ENCODE assay signal across 10 mouse cellular contexts in genomic region chr4:25800284-25800616, GRCm38 (mm10). TPM values are rescaled to one million over a fixed set of nuclear protein-coding genes. Genes with fewer than 3 reads are reported as not detected.
DNase-seq lines count a peak whose midpoint lies in the region; ATAC-seq and TF ChIP-seq lines count a peak whose summit lies in the region.
"Had no signal": no experiment of that assay in that cellular context is flagged by ENCODE, and none has a peak within 500 bp of the region (broad histone marks: within the 10 kb centered on the region; RNA-seq: fewer than 3 reads in every experiment).

No protein-coding gene starts in this region.

- WGBS in forebrain, embryonic 15.5 days = under 1% methylated on average over 5 of the region's 5 CpGs
- WGBS in neural tube, embryonic 15.5 days = 1% methylated on average over 5 of the region's 5 CpGs

- H3K4me1 ChIP-seq in forebrain, embryonic 15.5 days = peaks cover 30% of the 10 kb centered on the region
- H3K4me1 ChIP-seq in neural tube, embryonic 15.5 days = peaks cover 3% of the 10 kb centered on the region; the same call in 1 of the 2 replicates

- H3K36me3 ChIP-seq in forebrain, embryonic 15.5 days = no peaks in the 10 kb centered on the region
- no peaks in the 10 kb centered on the region for H3K36me3 ChIP-seq in neural tube, embryonic 15.5 days

- ATAC-seq in forebrain, embryonic 15.5 days (replicated peaks) = no peak; the same call in 1 of the 2 replicates
- ATAC-seq in neural tube, embryonic 15.5 days (ENCODE audit: low FRiP score) = peak; percentile 65; the same call in 1 of the 2 replicates

- intact Hi-C loops in left cerebral cortex, adult 2 months (cut with DNase I) = loop anchor here (2.0 to 10.0 kb wide), 3 partner anchors 271 to 545 kb away; partner anchors contain the start of genes Manea and Ufl1
- intact Hi-C loops in left cerebral cortex, postnatal 36 days (cut with DNase I) = no loop called here

- no peaks in the 10 kb centered on the region for H3K9me3 ChIP-seq in forebrain, embryonic 15.5 days
- no peaks in the 10 kb centered on the region for H3K9me3 ChIP-seq in neural tube, embryonic 15.5 days (replicated peaks)

- H3K4me2 ChIP-seq in forebrain, embryonic 15.5 days (replicated peaks) = peak overlapping the region; percentile 75
- peak overlapping the region; percentile 67 for H3K4me2 ChIP-seq in neural tube, embryonic 15.5 days

- H3K27ac ChIP-seq in left cerebral cortex, adult 2 months = peak overlapping the region; percentile 99
- peak overlapping the region; percentile 84 for H3K27ac ChIP-seq in forebrain, embryonic 15.5 days (replicated peaks)
- peak overlapping the region; percentile 94 for H3K27ac ChIP-seq in neural tube, embryonic 15.5 days (replicated peaks)

- TF ChIP-seq CTCF in left cerebral cortex, adult 2 months (IDR thresholded peaks at IDR 0.05) = no peak

- no peak for DNase-seq in left cerebral cortex, adult 2 months (ENCODE audit: extremely low spot score in 1 of 2, low spot score in 2 of 2)
- no peak for DNase-seq in left cerebral cortex, postnatal 36 days (ENCODE audit: low spot score in 2 of 2)
- peak; percentile 70 for DNase-seq in kidney, postnatal 14 days
- no peak for DNase-seq in right cerebral cortex, postnatal 14 days
- no peak for DNase-seq in MN1 (ENCODE audit: low spot score)
- DNase-seq in urinary bladder, adult 18-20 months (ENCODE audit: low spot score in 2 of 2) = no peak

- H3K27me3 ChIP-seq in forebrain, embryonic 15.5 days = no peaks in the 10 kb centered on the region
- H3K27me3 ChIP-seq in neural tube, embryonic 15.5 days (replicated peaks) = no peaks in the 10 kb centered on the region

- peak overlapping the region; percentile 85 for H3K4me3 ChIP-seq in left cerebral cortex, adult 2 months
- H3K4me3 ChIP-seq in forebrain, embryonic 15.5 days = peak overlapping the region; percentile 63
- peak overlapping the region; percentile 71 for H3K4me3 ChIP-seq in neural tube, embryonic 15.5 days (replicated peaks)

- H3K9ac ChIP-seq in forebrain, embryonic 15.5 days (replicated peaks) = peak overlapping the region; percentile 73
- peak overlapping the region; percentile 91 for H3K9ac ChIP-seq in neural tube, embryonic 15.5 days (replicated peaks)

RNA-seq across cellular contexts. Expression of gene Fut9, which starts 0.2 kb away (rescaled TPM):
- total RNA-seq in left cerebral cortex, adult 2 months (2021) = 10 to 100 TPM; 74.0 to 87.0 TPM
- total RNA-seq in left cerebral cortex, postnatal 36 days (2021) = 10 to 100 TPM; 83.1 to 83.5 TPM
- polyA plus RNA-seq in forebrain, embryonic 15.5 days (2015; fragmentation: Nextera tagmentation; extraction: Ambion mirVana) = 14.4 and 15.7 TPM in 2 replicates
- polyA plus RNA-seq in neural tube, embryonic 15.5 days (2015; fragmentation: Nextera tagmentation; extraction: Ambion mirVana) = 17.7 and 19.2 TPM in 2 replicates
- total RNA-seq: MEL had no signal
- polyA plus RNA-seq: small intestine, adult 2 months had no signal
